Comparison of ENCODE assay signal across 1 mouse cellular context in genomic region chr6:119371624-119372023, GRCm38 (mm10).
TF ChIP-seq lines count a peak whose summit lies in the region.

No protein-coding gene starts in this region.

TF ChIP-seq in MEL, 35 proteins besides CTCF, POLR2A, EP300 and RAD21 (continued from another document):
- TF ChIP-seq ZMIZ1 (IDR thresholded peaks at IDR 0.05; ENCODE audit: low read depth, low read length) (no peak), ZKSCAN1 (IDR thresholded peaks at IDR 0.05; ENCODE audit: low read depth, low read length) (no peak), SMC3 (IDR thresholded peaks at IDR 0.05; ENCODE audit: low read depth, low read length) (no peak), JUND (IDR thresholded peaks at IDR 0.05; ENCODE audit: low read depth, low read length) (no peak)
TF ChIP-seq in MEL: peak in this region for 0.
